Mouse (Mus musculus) gastrocnemius, adult 2 months (tissue): ENCODE results near the gene Fen1. TPM values are rescaled to one million over a fixed set of nuclear protein-coding genes. Genes with fewer than 3 reads are reported as not detected.

Experiments used
- DNase-seq: peaks from one replicate; pipeline ENCODE4 v3.0.0; 2022
- H3K27ac ChIP-seq: fragments of 200-600 bp; 2 replicates; pipeline ENCODE4 v1.8.1; 2022; ENCODE audit warnings: mild to moderate bottlenecking
- H3K4me3 ChIP-seq: fragments of 200-600 bp; 2 replicates; pipeline ENCODE4 v1.8.1; 2022; ENCODE audit warnings: mild to moderate bottlenecking, moderate library complexity
- CTCF ChIP-seq: fragments of 200-600 bp; IDR thresholded peaks from 2 replicates; pipeline ENCODE4 v1.8.1; 2022; ENCODE audit warnings: antibody characterized with exemption, mild to moderate bottlenecking, moderate library complexity
- intact Hi-C: fragments of 180-260 bp; cut with DNase I; formaldehyde crosslinking; loops from one replicate; pipeline ENCODE4 v1.15.1; 2025
- total RNA-seq, 2 experiments: library from RNA; stranded (reverse); gene quantifications; 2 replicates each; pipeline ENCODE4 v1.2.3; 2021

Fen1 gene
- total RNA-seq, 2 experiments from 2014 or later, result 4.0 to 4.3 TPM

- Histone ChIP-seq H3K27ac (peak overlapping the region; percentile 85), H3K4me3 (peak overlapping the region; percentile 94)
- no peak for TF ChIP-seq CTCF
- DNase-seq, result no peak
- intact Hi-C loops, result loop anchor here (10.0 kb wide), 1 partner anchor 79 kb away; the partner anchor contains the start of gene Fads2
Observed at GRCm38 (mm10) chr19:10184096-10184495, 19.9 kb downstream of the Fen1 start.

- peak; percentile 68 for DNase-seq
- no peak for TF ChIP-seq CTCF
- Histone ChIP-seq H3K4me3 (peak overlapping the region; percentile 94), H3K27ac (peak overlapping the region; percentile 85)
- intact Hi-C loops, result loop anchor here (10.0 kb wide), 1 partner anchor 79 kb away; the partner anchor contains the start of gene Fads2
Observed at GRCm38 (mm10) chr19:10183299-10183983, 20.5 kb downstream of the Fen1 start.

- intact Hi-C loops, result loop anchor here (10.0 kb wide), 1 partner anchor 78 kb away; the partner anchor contains the start of gene Fads2
- peak within 1 kb of the TSS; percentile 94 for H3K4me3 ChIP-seq
- peak within 1 kb of the TSS; percentile 85 for H3K27ac ChIP-seq
- peak; percentile 95 for DNase-seq
- peak; percentile 64 for TF ChIP-seq CTCF
Observed at GRCm38 (mm10) chr19:10182670-10183298, 21.2 kb downstream of the Fen1 start, which contains the start of gene Fads1. Gene Fads1 (plus strand): TSS chr19:10182888.

- no peak for DNase-seq
- TF ChIP-seq CTCF, result no peak
- intact Hi-C loops, result loop anchor here (10.0 kb wide), 1 partner anchor 77 kb away; the partner anchor contains the start of gene Fads2
- Histone ChIP-seq H3K4me3 (peak overlapping the region; percentile 94), H3K27ac (peak overlapping the region; percentile 85)
Observed at GRCm38 (mm10) chr19:10182142-10182541, 21.8 kb downstream of the Fen1 start.

GRCm38 (mm10) chr19:10181225-10181624 lies 22.7 kb downstream of the Fen1 start:
- DNase-seq, result no peak
- intact Hi-C loops, result loop anchor here (10.0 kb wide), 1 partner anchor 76 kb away; the partner anchor contains the start of gene Fads2
- no peak overlapping the region for H3K27ac ChIP-seq
- no peak overlapping the region for H3K4me3 ChIP-seq
- TF ChIP-seq CTCF, result no peak

GRCm38 (mm10) chr19:10176941-10177372 lies 27.0 kb downstream of the Fen1 start:
- no peak for TF ChIP-seq CTCF
- intact Hi-C loops, result no loop called here
- Histone ChIP-seq H3K4me3 (no peak overlapping the region), H3K27ac (no peak overlapping the region)
- no peak for DNase-seq

GRCm38 (mm10) chr19:10176477-10176876 lies 27.5 kb downstream of the Fen1 start:
- H3K27ac ChIP-seq, result no peak overlapping the region
- intact Hi-C loops, result no loop called here

GRCm38 (mm10) chr19:10174956-10175355 lies 29.0 kb downstream of the Fen1 start:
- TF ChIP-seq CTCF, result no peak
- no peak for DNase-seq
- no peak overlapping the region for H3K27ac ChIP-seq
- H3K4me3 ChIP-seq, result no peak overlapping the region
- intact Hi-C loops, result no loop called here

More at GRCm38 (mm10) chr19:10176477-10176876, 27.5 kb downstream of the Fen1 start:
- no peak for TF ChIP-seq CTCF
- DNase-seq, result no peak
- H3K4me3 ChIP-seq, result no peak overlapping the region

- no peak for DNase-seq
- intact Hi-C loops, result no loop called here
- TF ChIP-seq CTCF, result no peak
- H3K4me3 ChIP-seq, result no peak overlapping the region
- H3K27ac ChIP-seq, result no peak overlapping the region; the same call in 1 of the 2 replicates
Observed at GRCm38 (mm10) chr19:10173844-10174539, 30.0 kb downstream of the Fen1 start.

GRCm38 (mm10) chr19:10173116-10173718 lies 30.8 kb downstream of the Fen1 start:
- intact Hi-C loops, result no loop called here
- no peak for DNase-seq
- H3K4me3 ChIP-seq, result no peak overlapping the region
- H3K27ac ChIP-seq, result no peak overlapping the region
- no peak for TF ChIP-seq CTCF

GRCm38 (mm10) chr19:10171846-10172245 lies 32.1 kb downstream of the Fen1 start:
- H3K27ac ChIP-seq, result no peak overlapping the region
- no peak for TF ChIP-seq CTCF
- intact Hi-C loops, result no loop called here
- DNase-seq, result no peak
- H3K4me3 ChIP-seq, result no peak overlapping the region

- Histone ChIP-seq H3K4me3 (no peak overlapping the region), H3K27ac (no peak overlapping the region)
- no peak for TF ChIP-seq CTCF
- intact Hi-C loops, result no loop called here
- DNase-seq, result no peak
Observed at GRCm38 (mm10) chr19:10171359-10171758, 32.6 kb downstream of the Fen1 start.
